Mouse (Mus musculus) liver, adult 2 months (tissue): ENCODE data around the gene Fam57a.

Experiments
- CTCF ChIP-seq: fragments of 200-500 bp; IDR thresholded peaks from 2 replicates; pipeline ENCODE4 v1.5.1; 2011; ENCODE audit warnings: low read depth, low read length, control low read depth
- POLR2A ChIP-seq: fragments of 200-500 bp; IDR thresholded peaks from 2 replicates; pipeline ENCODE4 v1.6.1; 2011; ENCODE audit warnings: low read length, control low read depth; ENCODE audit not compliant: insufficient read depth; ENCODE audit errors: extremely low read depth

- TF ChIP-seq POLR2A, result no peak
- TF ChIP-seq CTCF, result no peak
Measured at GRCm38 (mm10) chr11:76225051-76225450, 45.6 kb downstream of the Fam57a start.
